Mouse (Mus musculus) mammary gland, adult 2 months (tissue): ENCODE data around the gene Ccser1. TPM values are rescaled to one million over a fixed set of nuclear protein-coding genes. Genes with fewer than 3 reads are reported as not detected.

ENCODE experiments used
- polyA plus RNA-seq: library from polyadenylated mRNA; depleted of rRNA; stranded (reverse); fragments of >200 nt; gene quantifications from 2 replicates; pipeline ENCODE4 v1.2.3, GENCODE M21; 2012; ENCODE audit warnings: low replicate concordance; rRNA removed

The Ccser1 gene
- 0.96 and 2.2 TPM in 2 replicates for polyA plus RNA-seq

GRCm38 (mm10) chr6:61179949-61180755, at the start of gene Ccser1:
Gene Ccser1, plus strand, starts transcription at chr6:61180324.

